Mouse (Mus musculus) spleen, adult 2 months (tissue): ENCODE measurements at regions not wholly inside any gene's neighbourhood (a gene's known extent, or its start where the extent isn't known, plus 50 kb on each side); places are given as distances from the start of the nearest gene placed in this dataset.

Source experiments
- CTCF ChIP-seq: fragments of 200-500 bp; IDR thresholded peaks from 2 replicates; pipeline ENCODE4 v1.5.1; 2011; ENCODE audit warnings: mild to moderate bottlenecking, inconsistent platforms; ENCODE audit not compliant: insufficient read depth, insufficient read length, insufficient replicate concordance; ENCODE audit errors: extremely low read depth
- POLR2A ChIP-seq: fragments of 200-500 bp; IDR thresholded peaks from 2 replicates; pipeline ENCODE4 v1.6.1; 2011; ENCODE audit warnings: low read depth, low read length, inconsistent platforms

GRCm38 (mm10) chr19:14955969-14956368 is 358.1 kb upstream of the Tle4 start:
- TF ChIP-seq POLR2A: no peak
- no peak for TF ChIP-seq CTCF
